Mouse (Mus musculus): ENCODE measurements at regions not wholly inside any gene's neighbourhood (a gene's known extent, or its start where the extent isn't known, plus 50 kb on each side); places are given as distances from the start of the nearest gene placed in this dataset.
A peak's percentile ranks its signal among the peaks of the same experiment; 100 is the strongest.

- DNase-seq (ENCODE audit: low spot score), result no peak
- intact Hi-C loops (cut with DNase I), result no loop called here
These were observed 70.1 kb upstream of the Map4k3 start for GRCm38 (mm10) chr17:80798281-80798980.

GRCm38 (mm10) chr17:80796790-80797189, 68.5 kb upstream of the Map4k3 start:
- DNase-seq (ENCODE audit: low spot score), result no peak
- intact Hi-C loops (cut with DNase I), result no loop called here

GRCm38 (mm10) chr17:80796386-80796785, 68.1 kb upstream of the Map4k3 start:
- DNase-seq (ENCODE audit: low spot score), result no peak
- intact Hi-C loops (cut with DNase I), result no loop called here

GRCm38 (mm10) chr17:80795453-80796105, 67.3 kb upstream of the Map4k3 start:
- DNase-seq (ENCODE audit: low spot score), result no peak
- intact Hi-C loops (cut with DNase I), result no loop called here

- intact Hi-C loops (cut with DNase I), result no loop called here
- no peak for DNase-seq (ENCODE audit: low spot score)
These were observed 64.3 kb upstream of the Map4k3 start for GRCm38 (mm10) chr17:80792605-80793004.

GRCm38 (mm10) chr17:80789706-80790105, 61.4 kb upstream of the Map4k3 start:
- DNase-seq (ENCODE audit: low spot score), result no peak
- intact Hi-C loops (cut with DNase I), result no loop called here

GRCm38 (mm10) chr17:80789000-80789399, 60.7 kb upstream of the Map4k3 start:
- intact Hi-C loops (cut with DNase I), result no loop called here
- DNase-seq (ENCODE audit: low spot score), result peak; percentile 24

- intact Hi-C loops (cut with DNase I), result no loop called here
- DNase-seq (ENCODE audit: low spot score), result no peak
These were observed 58.6 kb upstream of the Map4k3 start for GRCm38 (mm10) chr17:80786858-80787257.

- intact Hi-C loops (cut with DNase I), result no loop called here
- no peak for DNase-seq (ENCODE audit: low spot score)
These were observed 58.0 kb upstream of the Map4k3 start for GRCm38 (mm10) chr17:80786061-80786851.

- no peak for DNase-seq (ENCODE audit: low spot score)
- intact Hi-C loops (cut with DNase I), result no loop called here
These were observed 57.2 kb upstream of the Map4k3 start for GRCm38 (mm10) chr17:80785476-80785875.

- intact Hi-C loops (cut with DNase I), result no loop called here
- no peak for DNase-seq (ENCODE audit: low spot score)
These were observed 56.8 kb upstream of the Map4k3 start for GRCm38 (mm10) chr17:80785049-80785448.

- intact Hi-C loops (cut with DNase I), result no loop called here
- no peak for DNase-seq (ENCODE audit: low spot score)
These were observed 53.9 kb upstream of the Map4k3 start for GRCm38 (mm10) chr17:80782233-80782632.

- intact Hi-C loops (cut with DNase I), result no loop called here
- no peak for DNase-seq (ENCODE audit: low spot score)
These were observed 53.3 kb upstream of the Map4k3 start for GRCm38 (mm10) chr17:80781621-80782020.

- DNase-seq (ENCODE audit: low spot score), result no peak
- intact Hi-C loops (cut with DNase I), result no loop called here
These were observed 52.0 kb upstream of the Map4k3 start for GRCm38 (mm10) chr17:80780303-80780702.

- DNase-seq (ENCODE audit: low spot score), result peak; percentile 59
- intact Hi-C loops (cut with DNase I), result no loop called here
These were observed 51.5 kb upstream of the Map4k3 start for GRCm38 (mm10) chr17:80779782-80780181.
